Mouse (Mus musculus) limb, embryonic 14.5 days (tissue): Measurements from ENCODE around the gene Mdc1. TPM values are rescaled to one million over a fixed set of nuclear protein-coding genes. Genes with fewer than 3 reads are reported as not detected.

ENCODE experiments used
- ATAC-seq: fragments of 200-750 bp; cut with Nextera tagmentation; 2 replicates; pipeline ENCODE4 v1.8.0; 2017; ENCODE audit warnings: low read depth, moderate number of reproducible peaks, moderate TSS enrichment; ENCODE audit not compliant: low FRiP score
- DNase-seq: peaks from one replicate; pipeline ENCODE4 v3.0.0-alpha.2; 2015; ENCODE audit warnings: low spot score
- H3K27ac ChIP-seq: fragments of 300-500 bp; sonication (generic); replicated peaks from 2 replicates; pipeline ENCODE4 v1.5.1; 2014; ENCODE audit warnings: low read depth, mild to moderate bottlenecking, low read length, moderate library complexity, mixed read lengths
- H3K27me3 ChIP-seq: fragments of 300-500 bp; sonication (generic); 2 replicates; pipeline ENCODE4 v1.6.1; 2014; ENCODE audit warnings: low read length, mixed read lengths; ENCODE audit not compliant: control insufficient read depth, insufficient read depth
- H3K36me3 ChIP-seq: fragments of 300-500 bp; sonication (generic); 2 replicates; pipeline ENCODE4 v1.6.1; 2014; ENCODE audit warnings: mild to moderate bottlenecking, low read length, moderate library complexity, mixed read lengths; ENCODE audit not compliant: control insufficient read depth, insufficient read depth
- H3K4me1 ChIP-seq: fragments of 300-500 bp; sonication (generic); 2 replicates; pipeline ENCODE4 v1.6.1; 2014; ENCODE audit warnings: antibody characterized with exemption, low read length, mixed read lengths; ENCODE audit not compliant: control insufficient read depth, insufficient read depth
- H3K4me2 ChIP-seq: fragments of 300-500 bp; sonication (generic); replicated peaks from 2 replicates; pipeline ENCODE4 v1.6.1; 2014; ENCODE audit warnings: low read depth, mild to moderate bottlenecking, low read length, moderate library complexity; ENCODE audit not compliant: severe bottlenecking
- H3K4me3 ChIP-seq: fragments of 300-500 bp; sonication (generic); replicated peaks from 2 replicates; pipeline ENCODE4 v1.5.1; 2014; ENCODE audit warnings: low read length
- H3K9ac ChIP-seq: fragments of 300-500 bp; sonication (generic); 2 replicates; pipeline ENCODE4 v1.6.1; 2014; ENCODE audit warnings: mild to moderate bottlenecking, low read depth, low read length, moderate library complexity; ENCODE audit not compliant: severe bottlenecking
- H3K9me3 ChIP-seq: fragments of 300-500 bp; sonication (generic); 2 replicates; pipeline ENCODE4 v1.6.1; 2016; ENCODE audit warnings: low read length; ENCODE audit not compliant: control insufficient read depth
- POLR2A ChIP-seq: fragments of 200-500 bp; IDR thresholded peaks from 2 replicates; pipeline ENCODE4 v1.8.0; 2012; ENCODE audit warnings: inconsistent platforms, mild to moderate bottlenecking, moderate library complexity, borderline replicate concordance; ENCODE audit not compliant: insufficient read depth, insufficient read length; ENCODE audit errors: extremely low read depth
- WGBS: fragments of 180-500 bp; shearing (Covaris S2); extraction: QIAGEN DNeasy Blood & Tissue Kit; methylation state at CpG from one replicate; pipeline ENCODE4 v1.1.7; 2014; 5-methylcytosine and 5-hydroxymethylcytosine counted together
- polyA plus RNA-seq, 2 experiments: library from polyadenylated mRNA; depleted of rRNA in 1 of 2; stranded (reverse) in 1 of 2; unstranded in 1 of 2; fragments of >200 nt; fragmentation: Nextera tagmentation in 1 of 2; extraction: Ambion mirVana in 1 of 2; gene quantifications; 2 replicates each; pipeline versions ENCODE4 v1.2.1 to v1.2.3; 2012 to 2014

Mdc1 gene
- polyA plus RNA-seq, 2 experiments = 12.2 to 28.8 TPM

DNA sequence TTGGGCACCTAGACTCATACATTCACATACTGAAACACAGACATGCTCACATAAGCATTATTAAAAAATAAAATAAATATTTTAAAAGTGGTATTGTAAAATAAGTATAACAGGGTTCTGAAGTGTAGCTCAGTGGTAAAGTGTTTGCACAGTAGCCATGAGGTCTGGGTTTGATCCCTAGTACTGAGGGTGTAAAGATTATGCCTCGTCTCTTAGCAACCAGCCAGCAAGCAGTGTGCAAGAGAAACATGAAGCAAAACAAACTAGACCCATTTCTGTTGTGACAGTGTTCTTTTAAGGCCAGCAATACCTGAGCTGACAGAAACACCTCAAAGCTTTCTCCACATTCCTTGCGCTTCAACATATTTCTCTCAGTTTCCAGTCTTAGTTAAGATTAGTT is 40.4 kb upstream of the Mdc1 start:
- H3K4me1 ChIP-seq = no peaks in the 10 kb centered on the region
- H3K27me3 ChIP-seq = no peaks in the 10 kb centered on the region
- no peak overlapping the region for H3K9ac ChIP-seq
- TF ChIP-seq POLR2A = no peak
- DNase-seq (no peak), ATAC-seq (no peak)
- H3K27ac ChIP-seq = no peak overlapping the region
- H3K9me3 ChIP-seq = 0 out of 2 replicates have a peak, but pooled peaks cover 5% of the 10 kb centered on the region
- no peaks in the 10 kb centered on the region for H3K36me3 ChIP-seq
- no peak overlapping the region for H3K4me3 ChIP-seq
- WGBS = 71% methylated on average over 2 of the region's 2 CpGs
- no peak overlapping the region for H3K4me2 ChIP-seq

- Histone ChIP-seq H3K9me3 (0 out of 2 replicates have a peak, but pooled peaks cover 5% of the 10 kb centered on the region), H3K27me3 (no peaks in the 10 kb centered on the region), H3K4me3 (no peak overlapping the region), H3K9ac (no peak overlapping the region), H3K36me3 (no peaks in the 10 kb centered on the region), H3K4me2 (no peak overlapping the region), H3K4me1 (no peaks in the 10 kb centered on the region), H3K27ac (no peak overlapping the region)
- DNase-seq = peak; percentile 47
- no peak for TF ChIP-seq POLR2A
- WGBS = 63% methylated on average over 6 of the region's 6 CpGs
- no peak for ATAC-seq
Observed at GRCm38 (mm10) chr17:35803020-35803419, 38.3 kb upstream of the Mdc1 start.

DNA sequence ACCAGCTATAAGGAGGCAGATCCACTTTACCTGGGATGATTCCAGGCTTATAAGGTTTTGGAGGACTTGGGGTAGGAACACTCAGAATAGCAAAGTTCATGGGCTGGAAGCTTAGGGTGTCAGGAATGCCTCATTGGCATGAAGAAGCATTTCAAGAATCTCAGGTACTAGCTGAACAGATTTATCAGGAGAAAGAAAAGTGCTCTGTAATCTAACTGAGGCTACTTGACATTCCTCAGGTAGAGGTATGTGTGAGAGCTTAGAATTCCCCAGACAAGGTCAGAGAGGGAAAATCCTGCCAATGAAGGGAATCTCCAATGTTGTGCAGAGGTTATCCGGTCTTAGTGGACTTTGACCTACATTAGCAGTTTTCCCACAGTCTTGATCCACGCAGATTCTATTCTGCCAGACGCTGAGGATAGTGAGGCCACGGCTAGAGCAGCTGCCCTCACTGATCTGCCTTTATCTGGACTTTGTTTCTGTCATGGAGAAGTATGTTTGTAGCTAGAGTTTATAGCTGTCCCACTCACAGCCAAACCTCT is 37.4 kb upstream of the Mdc1 start:
- Histone ChIP-seq H3K4me2 (no peak overlapping the region), H3K9me3 (no peaks in the 10 kb centered on the region), H3K27me3 (no peaks in the 10 kb centered on the region), H3K27ac (no peak overlapping the region), H3K4me3 (no peak overlapping the region), H3K9ac (no peak overlapping the region), H3K4me1 (no peaks in the 10 kb centered on the region), H3K36me3 (no peaks in the 10 kb centered on the region)
- 91% methylated on average over 4 of the region's 4 CpGs for WGBS
- no peak for TF ChIP-seq POLR2A
- DNase-seq (no peak), ATAC-seq (no peak)

GRCm38 (mm10) chr17:35808073-35808472 is 33.2 kb upstream of the Mdc1 start:
- Histone ChIP-seq H3K9ac (no peak overlapping the region), H3K27ac (peak overlapping the region; percentile 55), H3K4me2 (no peak overlapping the region), H3K36me3 (no peaks in the 10 kb centered on the region), H3K4me3 (no peak overlapping the region), H3K27me3 (no peaks in the 10 kb centered on the region), H3K9me3 (no peaks in the 10 kb centered on the region), H3K4me1 (peaks cover 8% of the 10 kb centered on the region)
- ATAC-seq (no peak), DNase-seq (peak; percentile 56)
- TF ChIP-seq POLR2A = no peak
- 46% methylated on average over 9 of the region's 9 CpGs for WGBS

GRCm38 (mm10) chr17:35809395-35809794 is 31.9 kb upstream of the Mdc1 start:
- DNase-seq (no peak), ATAC-seq (no peak)
- Histone ChIP-seq H3K36me3 (no peaks in the 10 kb centered on the region), H3K4me1 (peaks cover 19% of the 10 kb centered on the region), H3K9me3 (no peaks in the 10 kb centered on the region), H3K9ac (no peak overlapping the region), H3K27ac (no peak overlapping the region), H3K4me3 (no peak overlapping the region), H3K4me2 (no peak overlapping the region), H3K27me3 (no peaks in the 10 kb centered on the region)
- TF ChIP-seq POLR2A = no peak
- WGBS = 89% methylated on average over 11 of the region's 11 CpGs

DNA sequence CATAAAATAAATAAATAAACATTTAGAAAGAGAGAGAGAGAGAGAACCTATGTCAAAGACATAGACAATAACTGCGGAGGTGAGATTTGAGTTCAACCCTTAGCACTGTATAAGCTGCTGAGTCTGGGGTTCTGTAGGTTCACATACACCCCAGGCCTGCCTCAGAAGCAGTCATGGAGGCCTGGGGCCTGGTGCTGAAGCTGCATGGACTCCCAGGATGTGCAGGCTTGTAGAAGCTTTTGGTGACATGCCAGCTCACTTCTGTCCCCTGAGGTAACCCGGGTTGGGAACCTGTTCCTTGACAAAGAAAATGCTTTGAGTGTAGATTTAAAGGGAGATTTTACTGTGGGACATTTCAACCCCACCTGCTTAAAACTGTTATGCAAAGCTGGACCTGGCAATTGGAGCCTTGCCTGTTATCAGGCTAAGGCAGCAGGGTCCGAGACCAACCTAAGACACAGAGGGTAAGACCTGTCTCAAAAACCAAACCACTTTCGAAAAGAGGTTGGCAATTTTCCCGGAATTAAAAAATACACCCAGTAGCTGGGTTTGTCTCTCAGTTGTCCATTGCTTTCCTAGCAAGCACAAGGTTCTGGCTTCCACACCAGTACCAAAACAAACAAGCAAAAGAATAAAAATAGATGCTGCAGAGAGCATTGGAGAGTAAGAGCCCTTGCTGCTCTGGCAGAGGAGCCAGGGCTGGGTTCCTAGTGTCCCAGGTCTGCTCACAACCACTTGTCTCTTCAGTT is 30.2 kb upstream of the Mdc1 start:
- no peak overlapping the region for H3K9ac ChIP-seq
- no peaks in the 10 kb centered on the region for H3K9me3 ChIP-seq
- H3K4me2 ChIP-seq = no peak overlapping the region
- TF ChIP-seq POLR2A = no peak
- H3K27ac ChIP-seq = no peak overlapping the region
- H3K4me3 ChIP-seq = no peak overlapping the region
- DNase-seq (no peak), ATAC-seq (no peak)
- WGBS = 84% methylated on average over 5 of the region's 5 CpGs
- H3K36me3 ChIP-seq = no peaks in the 10 kb centered on the region
- H3K27me3 ChIP-seq = no peaks in the 10 kb centered on the region
- peaks cover 24% of the 10 kb centered on the region for H3K4me1 ChIP-seq
